Mouse (Mus musculus): ENCODE data around the gene Samd5.

DNA sequence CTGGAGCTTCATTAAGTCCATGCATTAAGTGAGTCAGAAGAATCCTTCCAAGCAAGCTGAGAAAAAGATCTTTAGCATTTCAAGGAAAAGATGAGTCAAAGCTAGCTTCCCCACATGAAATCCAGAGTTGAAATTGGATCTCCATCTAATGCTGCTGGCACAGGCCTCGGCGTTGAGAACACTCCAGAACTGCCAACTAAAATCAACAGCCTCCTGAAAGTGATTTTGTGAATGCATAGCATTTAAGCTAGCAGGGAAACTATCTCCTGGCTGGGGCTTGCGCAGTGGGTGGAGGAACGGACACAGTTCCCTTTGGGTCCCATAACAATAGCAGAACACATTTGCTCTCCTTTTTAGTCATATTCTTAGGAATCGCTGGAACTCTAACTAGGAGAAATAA, 88.7 kb downstream of the Samd5 start:
- TF ChIP-seq CTCF (IDR thresholded peaks at IDR 0.05; ENCODE audit: insufficient read depth, low read depth, low read length): no peak
- TF ChIP-seq POLR2A (IDR thresholded peaks at IDR 0.05; ENCODE audit: insufficient read depth, low read depth, low read length): no peak

All from olfactory bulb, adult 2 months (tissue).